Mouse (Mus musculus): ENCODE measurements around the gene Bnip2. TPM values are rescaled to one million over a fixed set of nuclear protein-coding genes. Genes with fewer than 3 reads are reported as not detected.

The Bnip2 gene
- polyA plus RNA-seq (2012; rRNA removed) = 34.8 and 50.1 TPM in 2 replicates

DNA sequence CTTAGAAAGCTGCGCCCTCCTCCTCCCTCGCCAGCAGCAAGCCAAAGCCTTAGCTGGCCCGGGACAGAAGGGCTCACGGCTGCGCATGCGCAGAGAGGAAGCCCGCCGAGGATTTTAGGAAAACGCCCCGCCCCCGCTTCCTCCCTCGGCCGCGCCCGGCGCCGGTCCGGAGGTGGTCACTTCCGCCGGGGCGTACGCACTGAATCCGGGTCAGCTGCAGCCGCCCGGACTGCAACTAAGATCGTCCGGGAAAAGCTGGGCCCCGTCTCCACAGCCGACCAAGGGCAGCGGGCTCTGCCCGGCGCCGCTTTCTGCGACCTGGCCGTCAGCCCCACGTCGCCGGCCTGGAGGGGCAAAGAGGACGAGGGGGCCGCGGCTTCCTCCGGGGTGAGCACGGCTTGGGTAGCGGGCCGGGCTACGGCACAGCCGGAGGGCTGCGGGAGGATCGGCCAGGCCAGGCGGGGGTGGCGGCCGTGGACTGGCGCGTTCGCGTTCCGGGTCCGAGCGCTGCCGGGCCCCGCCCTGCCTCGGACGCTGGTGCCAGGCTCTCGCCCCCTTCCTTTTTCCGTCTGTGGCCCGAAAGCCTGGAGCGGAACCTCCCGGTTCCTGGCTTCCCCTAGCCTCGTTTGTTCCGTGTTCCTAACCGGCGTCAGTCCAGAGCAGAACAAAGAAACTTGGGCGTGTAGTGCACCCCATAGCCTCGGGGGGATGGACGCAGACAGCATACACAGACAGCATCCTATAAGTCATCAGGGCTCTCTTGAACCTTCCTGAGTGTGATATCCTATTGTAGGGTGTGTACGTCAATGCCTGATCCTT, at the start of gene Bnip2:
Gene Bnip2, plus strand, starts transcription at position 164 of the 819 bp plus-strand sequence.
- peak within 1 kb of the TSS; percentile 94 for H3K4me3 ChIP-seq (replicated peaks; ENCODE audit: extremely low read depth, low read depth, low read length)
- H3K4me1 ChIP-seq (ENCODE audit: control insufficient read depth, insufficient read depth, low read length) = peaks cover 33% of the 10 kb centered on the region
- DNase-seq = peak; percentile 92
- TF ChIP-seq CTCF (IDR thresholded peaks at IDR 0.05; ENCODE audit: insufficient read depth, low read length) = no peak
- peak; percentile 92 for TF ChIP-seq POLR2A (IDR thresholded peaks at IDR 0.05; ENCODE audit: borderline replicate concordance, extremely low read depth, low read depth, low read length)
- WGBS = under 1% methylated on average over 76 of the region's 76 CpGs

DNA sequence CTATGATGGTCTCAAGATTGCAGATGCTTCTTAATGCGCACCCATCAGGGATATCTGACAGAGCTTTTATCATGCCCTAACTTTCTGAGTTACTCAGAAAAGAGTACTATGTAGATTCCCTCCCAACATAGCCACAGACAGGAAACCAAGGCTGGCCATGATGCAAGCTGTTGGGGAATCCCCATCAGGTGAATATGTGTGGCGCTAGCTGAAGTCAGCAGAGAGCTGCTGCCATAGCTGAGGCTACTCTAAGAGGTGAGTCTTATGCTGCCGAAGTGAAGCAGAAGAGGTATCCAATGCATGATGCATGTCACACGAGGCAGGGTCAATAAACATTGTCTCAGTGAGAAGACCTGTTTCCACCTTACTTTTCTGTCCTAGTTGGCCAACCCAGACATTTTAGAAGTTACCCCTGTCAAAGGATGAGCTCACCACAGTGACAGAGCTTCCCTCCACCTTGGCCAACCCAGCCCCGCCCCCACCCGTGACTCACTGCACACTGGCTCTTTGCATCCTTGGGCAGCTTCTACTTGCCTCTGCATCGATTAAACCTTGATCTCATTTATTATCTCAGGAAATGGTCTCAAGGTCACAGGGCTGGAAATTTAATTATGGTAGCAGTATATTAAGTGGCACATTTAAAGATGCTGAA, 48.3 kb upstream of the Bnip2 start:
- no peak for DNase-seq
- 80% methylated on average over 7 of the region's 7 CpGs for WGBS
- TF ChIP-seq CTCF (IDR thresholded peaks at IDR 0.05; ENCODE audit: insufficient read depth, low read length) (no peak), POLR2A (IDR thresholded peaks at IDR 0.05; ENCODE audit: borderline replicate concordance, extremely low read depth, low read depth, low read length) (no peak)
- Histone ChIP-seq H3K4me1 (ENCODE audit: control insufficient read depth, insufficient read depth, low read length) (no peaks in the 10 kb centered on the region), H3K4me3 (replicated peaks; ENCODE audit: extremely low read depth, low read depth, low read length) (no peak overlapping the region)

DNA sequence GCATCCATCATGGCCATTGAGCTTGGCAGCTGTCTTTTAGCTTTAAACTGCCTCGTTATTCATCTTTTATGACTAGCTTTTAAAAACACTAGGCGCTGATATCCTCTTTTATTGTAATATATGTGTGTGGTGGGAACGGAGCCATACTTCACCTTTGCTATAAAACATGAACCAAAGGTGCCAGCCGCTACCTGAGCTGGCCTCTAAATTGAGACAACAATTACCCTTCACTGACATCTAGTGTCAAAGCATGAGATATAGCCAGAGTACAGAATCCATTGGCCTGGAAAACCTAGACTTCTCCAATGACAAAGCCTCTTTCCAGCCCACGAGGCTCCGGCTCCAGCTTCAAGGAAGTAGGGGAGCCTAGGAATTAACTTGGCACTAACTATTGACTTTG, 47.7 kb upstream of the Bnip2 start:
- Histone ChIP-seq H3K4me1 (ENCODE audit: control insufficient read depth, insufficient read depth, low read length) (no peaks in the 10 kb centered on the region), H3K4me3 (replicated peaks; ENCODE audit: extremely low read depth, low read depth, low read length) (no peak overlapping the region)
- WGBS = 75% methylated on average over 6 of the region's 6 CpGs
- no peak for DNase-seq
- TF ChIP-seq POLR2A (IDR thresholded peaks at IDR 0.05; ENCODE audit: borderline replicate concordance, extremely low read depth, low read depth, low read length) = no peak
- TF ChIP-seq CTCF (IDR thresholded peaks at IDR 0.05; ENCODE audit: insufficient read depth, low read length) = no peak

DNA sequence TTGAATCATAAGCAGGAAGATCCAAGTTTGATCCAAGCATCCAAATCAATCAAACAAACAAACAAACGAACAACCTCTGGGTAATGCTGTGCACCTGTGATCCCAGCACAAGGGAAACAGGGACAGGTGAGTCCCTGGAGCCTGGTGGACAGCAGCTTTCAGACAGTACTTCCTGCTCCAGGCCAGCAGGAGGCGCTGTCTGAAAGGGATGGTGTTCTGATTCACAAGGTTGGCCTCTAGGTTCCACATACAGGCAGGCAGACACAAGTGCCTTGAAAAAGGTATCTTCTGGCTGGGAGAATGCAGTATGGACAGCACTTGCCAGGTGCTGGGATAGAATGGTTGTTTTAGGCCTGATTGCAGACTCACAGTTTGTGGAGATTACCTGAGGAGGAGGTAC, 40.3 kb upstream of the Bnip2 start:
- H3K4me1 ChIP-seq (ENCODE audit: control insufficient read depth, insufficient read depth, low read length) = no peaks in the 10 kb centered on the region
- H3K4me3 ChIP-seq (replicated peaks; ENCODE audit: extremely low read depth, low read depth, low read length) = no peak overlapping the region
- WGBS = 7% methylated on average over 2 of the region's 2 CpGs
- TF ChIP-seq CTCF (IDR thresholded peaks at IDR 0.05; ENCODE audit: insufficient read depth, low read length) = peak; percentile 94
- TF ChIP-seq POLR2A (IDR thresholded peaks at IDR 0.05; ENCODE audit: borderline replicate concordance, extremely low read depth, low read depth, low read length) = no peak
- DNase-seq = peak; percentile 39

DNA sequence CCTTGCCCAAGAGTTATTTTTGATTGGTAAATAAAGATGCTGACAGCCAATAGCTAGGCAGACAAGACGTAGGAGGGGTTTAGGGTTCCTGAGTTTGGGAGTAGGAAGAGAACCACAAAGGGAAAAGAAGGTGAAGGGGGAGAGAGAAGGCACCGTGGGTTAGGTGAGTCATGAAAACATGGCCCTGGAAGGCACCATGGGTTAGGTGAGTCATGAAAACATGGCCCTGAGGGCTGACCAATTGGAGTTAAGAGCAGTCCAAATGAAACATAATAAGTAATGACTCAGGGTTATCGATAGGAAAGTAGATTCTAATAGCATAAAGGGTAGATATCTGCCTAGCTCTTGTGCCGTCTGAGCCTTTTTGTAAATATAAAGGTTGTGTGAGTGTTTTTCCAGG, 39.6 kb upstream of the Bnip2 start:
- no peak for DNase-seq
- TF ChIP-seq POLR2A (IDR thresholded peaks at IDR 0.05; ENCODE audit: borderline replicate concordance, extremely low read depth, low read depth, low read length) = no peak
- TF ChIP-seq CTCF (IDR thresholded peaks at IDR 0.05; ENCODE audit: insufficient read depth, low read length) = no peak
- Histone ChIP-seq H3K4me3 (replicated peaks; ENCODE audit: extremely low read depth, low read depth, low read length) (no peak overlapping the region), H3K4me1 (ENCODE audit: control insufficient read depth, insufficient read depth, low read length) (no peaks in the 10 kb centered on the region)
- 70% methylated on average over 4 of the region's 4 CpGs for WGBS

DNA sequence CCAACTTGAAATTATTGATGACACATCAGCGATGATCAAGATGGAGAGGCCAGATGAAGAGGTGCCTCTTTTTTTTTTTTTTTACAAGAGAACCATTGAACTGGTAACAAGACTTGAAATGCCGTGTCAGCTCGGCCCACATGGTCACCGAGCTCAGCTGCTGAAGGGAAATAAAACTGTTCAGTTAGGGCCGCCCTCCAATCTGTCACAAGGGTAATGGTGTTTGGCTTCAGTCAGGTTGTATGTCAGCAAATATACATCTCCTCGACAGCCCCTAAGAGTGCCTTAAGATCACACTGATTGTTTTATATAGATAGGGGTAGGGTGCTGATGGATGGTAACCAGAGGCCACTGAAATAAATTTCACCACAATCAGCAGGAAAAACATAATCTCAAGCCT, 28.3 kb upstream of the Bnip2 start:
- Histone ChIP-seq H3K4me1 (ENCODE audit: control insufficient read depth, insufficient read depth, low read length) (no peaks in the 10 kb centered on the region), H3K4me3 (replicated peaks; ENCODE audit: extremely low read depth, low read depth, low read length) (no peak overlapping the region)
- no peak for DNase-seq
- 70% methylated on average over 6 of the region's 6 CpGs for WGBS
- no peak for TF ChIP-seq POLR2A (IDR thresholded peaks at IDR 0.05; ENCODE audit: borderline replicate concordance, extremely low read depth, low read depth, low read length)
- TF ChIP-seq CTCF (IDR thresholded peaks at IDR 0.05; ENCODE audit: insufficient read depth, low read length) = no peak

DNA sequence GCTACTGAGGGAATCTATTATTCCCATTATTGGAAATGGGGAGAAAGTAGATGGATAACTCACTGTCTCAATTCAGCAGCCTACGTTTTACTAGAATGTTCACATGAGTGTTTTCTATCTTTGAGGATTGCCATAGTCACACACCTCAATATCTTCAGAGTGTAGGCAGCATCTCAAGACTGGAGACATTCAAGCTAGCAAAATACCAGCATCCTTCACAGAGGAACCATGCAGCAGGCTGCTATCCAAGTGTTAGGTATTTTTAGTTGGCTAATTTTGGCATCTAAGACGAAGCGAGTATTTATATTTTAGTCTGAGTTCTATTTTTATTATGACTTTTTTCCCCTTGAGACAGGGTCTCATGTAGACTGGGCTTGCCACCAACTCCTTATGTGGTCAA, 24.9 kb upstream of the Bnip2 start:
- Histone ChIP-seq H3K4me1 (ENCODE audit: control insufficient read depth, insufficient read depth, low read length) (no peaks in the 10 kb centered on the region), H3K4me3 (replicated peaks; ENCODE audit: extremely low read depth, low read depth, low read length) (no peak overlapping the region)
- DNase-seq = no peak
- WGBS = 59% methylated on average over 3 of the region's 3 CpGs
- TF ChIP-seq POLR2A (IDR thresholded peaks at IDR 0.05; ENCODE audit: borderline replicate concordance, extremely low read depth, low read depth, low read length) (no peak), CTCF (IDR thresholded peaks at IDR 0.05; ENCODE audit: insufficient read depth, low read length) (no peak)

DNA sequence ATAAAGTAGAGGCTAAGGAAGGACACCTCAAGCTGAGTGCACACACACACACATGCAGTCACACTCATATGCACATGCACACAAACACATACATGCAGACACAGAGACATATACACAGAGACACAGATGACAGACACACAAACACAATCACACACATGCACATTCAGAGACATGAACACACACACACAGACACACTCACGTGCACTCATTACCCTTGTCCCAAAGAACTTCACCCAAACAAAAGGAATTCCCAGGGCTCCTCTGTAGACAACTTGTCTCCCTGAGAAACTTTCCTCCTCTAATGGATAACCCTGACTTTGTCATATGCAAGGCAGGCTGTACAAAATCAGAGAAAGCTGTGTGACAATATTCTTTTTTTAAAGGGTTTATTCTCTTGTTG, 3.7 kb upstream of the Bnip2 start:
- no peak for TF ChIP-seq CTCF (IDR thresholded peaks at IDR 0.05; ENCODE audit: insufficient read depth, low read length)
- no peak for TF ChIP-seq POLR2A (IDR thresholded peaks at IDR 0.05; ENCODE audit: borderline replicate concordance, extremely low read depth, low read depth, low read length)
- DNase-seq = no peak
- H3K4me1 ChIP-seq (ENCODE audit: control insufficient read depth, insufficient read depth, low read length) = peaks cover 9% of the 10 kb centered on the region; the same call in 1 of the 2 replicates
- no peak overlapping the region for H3K4me3 ChIP-seq (replicated peaks; ENCODE audit: extremely low read depth, low read depth, low read length)
- WGBS = 82% methylated on average over 1 of the region's 1 CpGs

DNA sequence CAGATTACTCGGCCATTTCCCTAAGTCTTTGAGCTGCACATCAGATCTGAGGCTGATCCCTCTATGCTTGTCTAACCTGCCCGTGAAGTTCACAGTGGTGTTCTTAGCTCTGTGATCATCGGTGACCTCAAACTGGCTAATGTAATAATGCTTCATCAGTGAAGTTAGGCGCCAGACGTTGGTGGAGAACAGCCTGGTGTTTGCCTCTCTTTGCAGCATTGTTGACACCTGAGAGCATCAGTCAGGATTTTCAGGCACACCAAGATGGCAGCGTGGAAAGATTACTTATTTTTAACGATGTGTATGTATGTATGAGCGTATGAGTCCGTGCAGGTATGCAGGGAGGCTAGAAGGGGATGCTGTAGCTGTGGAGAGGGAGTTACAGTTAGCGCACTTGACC, 3.2 kb upstream of the Bnip2 start:
- Histone ChIP-seq H3K4me3 (replicated peaks; ENCODE audit: extremely low read depth, low read depth, low read length) (no peak overlapping the region), H3K4me1 (ENCODE audit: control insufficient read depth, insufficient read depth, low read length) (peaks cover 12% of the 10 kb centered on the region; the same call in 1 of the 2 replicates)
- no peak for DNase-seq
- WGBS = 82% methylated on average over 10 of the region's 10 CpGs
- TF ChIP-seq POLR2A (IDR thresholded peaks at IDR 0.05; ENCODE audit: borderline replicate concordance, extremely low read depth, low read depth, low read length) (no peak), CTCF (IDR thresholded peaks at IDR 0.05; ENCODE audit: insufficient read depth, low read length) (no peak)

Measured in lung, adult 2 months (tissue).